Mouse (Mus musculus): ENCODE results near the gene Evi2. TPM values are rescaled to one million over a fixed set of nuclear protein-coding genes. Genes with fewer than 3 reads are reported as not detected.
A peak's percentile ranks its signal among the peaks of the same experiment; 100 is the strongest.

The Evi2 gene
- polyA plus RNA-seq, 1 experiment from 2014 or later = 1.7 TPM

- H3K9ac ChIP-seq (ENCODE audit: low read depth, low read length) = no peak overlapping the region
- ATAC-seq (replicated peaks; ENCODE audit: low FRiP score) = no peak
- DNase-seq (ENCODE audit: low spot score) = no peak
- H3K27ac ChIP-seq (ENCODE audit: low read depth, low read length) = no peak overlapping the region
- peaks cover 20% of the 10 kb centered on the region for H3K4me1 ChIP-seq (replicated peaks; ENCODE audit: control insufficient read depth, insufficient read depth, low read length)
- peak overlapping the region; percentile 23 for H3K4me3 ChIP-seq (ENCODE audit: low read depth, low read length)
- H3K9me3 ChIP-seq (ENCODE audit: control insufficient read depth, low read length) = no peaks in the 10 kb centered on the region
- H3K4me2 ChIP-seq = peak overlapping the region; percentile 51
- no peaks in the 10 kb centered on the region for H3K36me3 ChIP-seq (ENCODE audit: control insufficient read depth, insufficient read depth, low read length)
- no peaks in the 10 kb centered on the region for H3K27me3 ChIP-seq (replicated peaks; ENCODE audit: control insufficient read depth, insufficient read depth, low read length)
Measured at GRCm38 (mm10) chr11:79521930-79522329, 8.5 kb downstream of the Evi2 start.

- Histone ChIP-seq H3K4me2 (peak overlapping the region; percentile 14; the same call in 1 of the 2 replicates), H3K27ac (ENCODE audit: low read depth, low read length) (no peak overlapping the region), H3K4me3 (ENCODE audit: low read depth, low read length) (no peak overlapping the region; the same call in 1 of the 2 replicates)
Measured at GRCm38 (mm10) chr11:79520772-79521171, 9.6 kb downstream of the Evi2 start.

GRCm38 (mm10) chr11:79519878-79520291 lies 10.5 kb downstream of the Evi2 start:
- DNase-seq (ENCODE audit: low spot score) = no peak
- no peak overlapping the region for H3K9ac ChIP-seq (ENCODE audit: low read depth, low read length)
- ATAC-seq (replicated peaks; ENCODE audit: low FRiP score) = no peak
- no peak overlapping the region for H3K4me2 ChIP-seq
- H3K9me3 ChIP-seq (ENCODE audit: control insufficient read depth, low read length) = no peaks in the 10 kb centered on the region
- H3K36me3 ChIP-seq (ENCODE audit: control insufficient read depth, insufficient read depth, low read length) = peaks cover 2% of the 10 kb centered on the region
- H3K4me1 ChIP-seq (replicated peaks; ENCODE audit: control insufficient read depth, insufficient read depth, low read length) = peaks cover 17% of the 10 kb centered on the region
- H3K4me3 ChIP-seq (ENCODE audit: low read depth, low read length) = no peak overlapping the region
- no peaks in the 10 kb centered on the region for H3K27me3 ChIP-seq (replicated peaks; ENCODE audit: control insufficient read depth, insufficient read depth, low read length)
- WGBS = 43% methylated on average over 1 of the region's 1 CpGs
- H3K27ac ChIP-seq (ENCODE audit: low read depth, low read length) = no peak overlapping the region

More at GRCm38 (mm10) chr11:79520772-79521171, 9.6 kb downstream of the Evi2 start:
- no peak overlapping the region for H3K9ac ChIP-seq (ENCODE audit: low read depth, low read length)
- DNase-seq (ENCODE audit: low spot score) = no peak
- H3K36me3 ChIP-seq (ENCODE audit: control insufficient read depth, insufficient read depth, low read length) = no peaks in the 10 kb centered on the region; the same call in 1 of the 2 replicates
- H3K27me3 ChIP-seq (replicated peaks; ENCODE audit: control insufficient read depth, insufficient read depth, low read length) = no peaks in the 10 kb centered on the region
- ATAC-seq (replicated peaks; ENCODE audit: low FRiP score) = no peak
- no peaks in the 10 kb centered on the region for H3K9me3 ChIP-seq (ENCODE audit: control insufficient read depth, low read length)
- H3K4me1 ChIP-seq (replicated peaks; ENCODE audit: control insufficient read depth, insufficient read depth, low read length) = peaks cover 17% of the 10 kb centered on the region

- WGBS = 76% methylated on average over 6 of the region's 6 CpGs
- Histone ChIP-seq H3K4me1 (replicated peaks; ENCODE audit: control insufficient read depth, insufficient read depth, low read length) (peaks cover 17% of the 10 kb centered on the region), H3K27me3 (replicated peaks; ENCODE audit: control insufficient read depth, insufficient read depth, low read length) (no peaks in the 10 kb centered on the region), H3K4me3 (ENCODE audit: low read depth, low read length) (no peak overlapping the region), H3K4me2 (peak overlapping the region; percentile 34; the same call in 1 of the 2 replicates), H3K9me3 (ENCODE audit: control insufficient read depth, low read length) (no peaks in the 10 kb centered on the region), H3K9ac (ENCODE audit: low read depth, low read length) (no peak overlapping the region), H3K36me3 (ENCODE audit: control insufficient read depth, insufficient read depth, low read length) (peaks cover 2% of the 10 kb centered on the region), H3K27ac (ENCODE audit: low read depth, low read length) (no peak overlapping the region; the same call in 1 of the 2 replicates)
- DNase-seq (ENCODE audit: low spot score) (no peak), ATAC-seq (replicated peaks; ENCODE audit: low FRiP score) (no peak)
Measured at GRCm38 (mm10) chr11:79519299-79519698, 11.1 kb downstream of the Evi2 start.

- ATAC-seq (replicated peaks; ENCODE audit: low FRiP score) = no peak
- 94% methylated on average over 2 of the region's 2 CpGs for WGBS
Measured at GRCm38 (mm10) chr11:79515798-79516197, 14.6 kb downstream of the Evi2 start.

GRCm38 (mm10) chr11:79515331-79515730 lies 15.1 kb downstream of the Evi2 start:
- H3K4me1 ChIP-seq (replicated peaks; ENCODE audit: control insufficient read depth, insufficient read depth, low read length) = peaks cover 11% of the 10 kb centered on the region
- H3K9me3 ChIP-seq (ENCODE audit: control insufficient read depth, low read length) = no peaks in the 10 kb centered on the region
- ATAC-seq (replicated peaks; ENCODE audit: low FRiP score) = no peak
- no peak for DNase-seq (ENCODE audit: low spot score)
- peaks cover 2% of the 10 kb centered on the region for H3K36me3 ChIP-seq (ENCODE audit: control insufficient read depth, insufficient read depth, low read length)
- H3K27me3 ChIP-seq (replicated peaks; ENCODE audit: control insufficient read depth, insufficient read depth, low read length) = no peaks in the 10 kb centered on the region
- no peak overlapping the region for H3K9ac ChIP-seq (ENCODE audit: low read depth, low read length)
- H3K4me2 ChIP-seq = no peak overlapping the region
- WGBS = 76% methylated on average over 6 of the region's 6 CpGs
- no peak overlapping the region for H3K4me3 ChIP-seq (ENCODE audit: low read depth, low read length)
- no peak overlapping the region for H3K27ac ChIP-seq (ENCODE audit: low read depth, low read length)

More at GRCm38 (mm10) chr11:79515798-79516197, 14.6 kb downstream of the Evi2 start:
- H3K36me3 ChIP-seq (ENCODE audit: control insufficient read depth, insufficient read depth, low read length) = peaks cover 2% of the 10 kb centered on the region
- peaks cover 11% of the 10 kb centered on the region for H3K4me1 ChIP-seq (replicated peaks; ENCODE audit: control insufficient read depth, insufficient read depth, low read length)
- H3K4me2 ChIP-seq = no peak overlapping the region
- no peaks in the 10 kb centered on the region for H3K9me3 ChIP-seq (ENCODE audit: control insufficient read depth, low read length)
- DNase-seq (ENCODE audit: low spot score) = no peak
- H3K4me3 ChIP-seq (ENCODE audit: low read depth, low read length) = no peak overlapping the region
- H3K27me3 ChIP-seq (replicated peaks; ENCODE audit: control insufficient read depth, insufficient read depth, low read length) = no peaks in the 10 kb centered on the region
- H3K9ac ChIP-seq (ENCODE audit: low read depth, low read length) = no peak overlapping the region
- no peak overlapping the region for H3K27ac ChIP-seq (ENCODE audit: low read depth, low read length)

- no peak for DNase-seq (ENCODE audit: low spot score)
- no peak for ATAC-seq (replicated peaks; ENCODE audit: low FRiP score)
- H3K27me3 ChIP-seq (replicated peaks; ENCODE audit: control insufficient read depth, insufficient read depth, low read length) = no peaks in the 10 kb centered on the region
Measured at GRCm38 (mm10) chr11:79511970-79512369, 18.4 kb downstream of the Evi2 start.

GRCm38 (mm10) chr11:79504506-79504905 lies 25.9 kb downstream of the Evi2 start:
- no peak overlapping the region for H3K27ac ChIP-seq (ENCODE audit: low read depth, low read length)
- peaks cover 3% of the 10 kb centered on the region; the same call in 1 of the 2 replicates for H3K4me1 ChIP-seq (replicated peaks; ENCODE audit: control insufficient read depth, insufficient read depth, low read length)
- H3K27me3 ChIP-seq (replicated peaks; ENCODE audit: control insufficient read depth, insufficient read depth, low read length) = no peaks in the 10 kb centered on the region
- no peak overlapping the region for H3K9ac ChIP-seq (ENCODE audit: low read depth, low read length)
- WGBS = 87% methylated on average over 7 of the region's 7 CpGs
- DNase-seq (ENCODE audit: low spot score) (no peak), ATAC-seq (replicated peaks; ENCODE audit: low FRiP score) (no peak)
- H3K9me3 ChIP-seq (ENCODE audit: control insufficient read depth, low read length) = no peaks in the 10 kb centered on the region
- no peaks in the 10 kb centered on the region for H3K36me3 ChIP-seq (ENCODE audit: control insufficient read depth, insufficient read depth, low read length)
- no peak overlapping the region for H3K4me2 ChIP-seq
- H3K4me3 ChIP-seq (ENCODE audit: low read depth, low read length) = no peak overlapping the region

More at GRCm38 (mm10) chr11:79511970-79512369, 18.4 kb downstream of the Evi2 start:
- Histone ChIP-seq H3K9me3 (ENCODE audit: control insufficient read depth, low read length) (no peaks in the 10 kb centered on the region), H3K27ac (ENCODE audit: low read depth, low read length) (no peak overlapping the region), H3K36me3 (ENCODE audit: control insufficient read depth, insufficient read depth, low read length) (peaks cover 2% of the 10 kb centered on the region), H3K4me2 (no peak overlapping the region), H3K9ac (ENCODE audit: low read depth, low read length) (no peak overlapping the region), H3K4me3 (ENCODE audit: low read depth, low read length) (no peak overlapping the region), H3K4me1 (replicated peaks; ENCODE audit: control insufficient read depth, insufficient read depth, low read length) (no peaks in the 10 kb centered on the region)
- 92% methylated on average over 3 of the region's 3 CpGs for WGBS

- WGBS = 66% methylated on average over 8 of the region's 8 CpGs
- Histone ChIP-seq H3K4me1 (replicated peaks; ENCODE audit: control insufficient read depth, insufficient read depth, low read length) (peaks cover 3% of the 10 kb centered on the region; the same call in 1 of the 2 replicates), H3K27ac (ENCODE audit: low read depth, low read length) (no peak within 1 kb of the TSS), H3K4me3 (ENCODE audit: low read depth, low read length) (no peak within 1 kb of the TSS), H3K27me3 (replicated peaks; ENCODE audit: control insufficient read depth, insufficient read depth, low read length) (no peaks in the 10 kb centered on the region), H3K4me2 (no peak within 1 kb of the TSS), H3K36me3 (ENCODE audit: control insufficient read depth, insufficient read depth, low read length) (no peaks in the 10 kb centered on the region), H3K9ac (ENCODE audit: low read depth, low read length) (no peak within 1 kb of the TSS), H3K9me3 (ENCODE audit: control insufficient read depth, low read length) (no peaks in the 10 kb centered on the region)
- ATAC-seq (replicated peaks; ENCODE audit: low FRiP score) (no peak), DNase-seq (ENCODE audit: low spot score) (no peak)
Measured at GRCm38 (mm10) chr11:79503845-79504244, 26.5 kb downstream of the Evi2 start, which contains the start of gene Omg. Omg (minus strand) TSS chr11:79504084.

All from liver, embryonic 11.5 days (tissue).